21 mouse cellular contexts compared by ENCODE assay signal in genomic region chr7:51657152-51657551, GRCm38 (mm10). TPM values are rescaled to one million over a fixed set of nuclear protein-coding genes. Genes with fewer than 3 reads are reported as not detected.
DNase-seq lines count a peak whose midpoint lies in the region; ATAC-seq lines count a peak whose summit lies in the region.
"Had no signal": no experiment of that assay in that cellular context is flagged by ENCODE, and none has a peak within 500 bp of the region (broad histone marks: within the 10 kb centered on the region; RNA-seq: fewer than 3 reads in every experiment).

No protein-coding gene starts in this region.

- H3K4me3 ChIP-seq in hindbrain, embryonic 15.5 days = no peak overlapping the region
- H3K4me3 ChIP-seq in hindbrain, embryonic 13.5 days = no peak overlapping the region
- no peak overlapping the region for H3K4me3 ChIP-seq in midbrain, embryonic 12.5 days
- H3K4me3 ChIP-seq in midbrain, embryonic 15.5 days = no peak overlapping the region
- no peak overlapping the region for H3K4me3 ChIP-seq in midbrain, embryonic 13.5 days (replicated peaks)
- no peak overlapping the region for H3K4me3 ChIP-seq in midbrain, embryonic 10.5 days

- H3K36me3 ChIP-seq in hindbrain, embryonic 15.5 days = peaks cover 3% of the 10 kb centered on the region; the same call in 1 of the 2 replicates
- H3K36me3 ChIP-seq in hindbrain, embryonic 13.5 days = peaks cover 5% of the 10 kb centered on the region
- peaks cover 3% of the 10 kb centered on the region; the same call in 1 of the 2 replicates for H3K36me3 ChIP-seq in midbrain, embryonic 12.5 days
- H3K36me3 ChIP-seq in midbrain, embryonic 15.5 days (replicated peaks) = peaks cover 2% of the 10 kb centered on the region
- peaks cover 15% of the 10 kb centered on the region; the same call in 1 of the 2 replicates for H3K36me3 ChIP-seq in midbrain, embryonic 13.5 days
- no peaks in the 10 kb centered on the region for H3K36me3 ChIP-seq in midbrain, embryonic 10.5 days
- H3K36me3 ChIP-seq: G1E had no signal

- H3K4me1 ChIP-seq in hindbrain, embryonic 15.5 days (replicated peaks) = no peaks in the 10 kb centered on the region
- H3K4me1 ChIP-seq in hindbrain, embryonic 13.5 days (replicated peaks) = no peaks in the 10 kb centered on the region
- no peaks in the 10 kb centered on the region for H3K4me1 ChIP-seq in midbrain, embryonic 12.5 days
- 0 out of 2 replicates have a peak, but pooled peaks cover 3% of the 10 kb centered on the region for H3K4me1 ChIP-seq in midbrain, embryonic 15.5 days
- H3K4me1 ChIP-seq in midbrain, embryonic 13.5 days (replicated peaks) = peaks cover 4% of the 10 kb centered on the region; the same call in 1 of the 2 replicates
- no peaks in the 10 kb centered on the region for H3K4me1 ChIP-seq in midbrain, embryonic 10.5 days

- H3K27ac ChIP-seq in hindbrain, embryonic 15.5 days (replicated peaks) = no peak overlapping the region
- H3K27ac ChIP-seq in hindbrain, embryonic 13.5 days = no peak overlapping the region
- H3K27ac ChIP-seq in midbrain, embryonic 12.5 days (replicated peaks) = no peak overlapping the region
- H3K27ac ChIP-seq in midbrain, embryonic 15.5 days = no peak overlapping the region
- H3K27ac ChIP-seq in midbrain, embryonic 13.5 days = no peak overlapping the region
- no peak overlapping the region for H3K27ac ChIP-seq in midbrain, embryonic 10.5 days (replicated peaks)

- no peaks in the 10 kb centered on the region for H3K9me3 ChIP-seq in hindbrain, embryonic 15.5 days
- no peaks in the 10 kb centered on the region for H3K9me3 ChIP-seq in hindbrain, embryonic 13.5 days
- H3K9me3 ChIP-seq in midbrain, embryonic 12.5 days = no peaks in the 10 kb centered on the region
- H3K9me3 ChIP-seq in midbrain, embryonic 15.5 days = no peaks in the 10 kb centered on the region
- no peaks in the 10 kb centered on the region for H3K9me3 ChIP-seq in midbrain, embryonic 13.5 days
- H3K9me3 ChIP-seq in midbrain, embryonic 10.5 days (replicated peaks) = no peaks in the 10 kb centered on the region
- H3K9me3 ChIP-seq: G1E had no signal

- H3K27me3 ChIP-seq in hindbrain, embryonic 15.5 days = no peaks in the 10 kb centered on the region
- no peaks in the 10 kb centered on the region for H3K27me3 ChIP-seq in hindbrain, embryonic 13.5 days
- H3K27me3 ChIP-seq in midbrain, embryonic 12.5 days = no peaks in the 10 kb centered on the region
- no peaks in the 10 kb centered on the region for H3K27me3 ChIP-seq in midbrain, embryonic 15.5 days (replicated peaks)
- no peaks in the 10 kb centered on the region for H3K27me3 ChIP-seq in midbrain, embryonic 13.5 days
- H3K27me3 ChIP-seq in midbrain, embryonic 10.5 days (ENCODE audit: low read depth, poor library complexity, severe bottlenecking) = no peaks in the 10 kb centered on the region
- H3K27me3 ChIP-seq: CH12.LX, Patski had no signal

- DNase-seq in midbrain, embryonic 10.5 days (ENCODE audit: low spot score) = no peak
- DNase-seq: adrenal gland, adult 2 months; adrenal gland, adult 8-10 months; adrenal gland, postnatal 10 days; adrenal gland, postnatal 14 days; adrenal gland, postnatal 25 days; adrenal gland, postnatal 36 days; B cell, adult 2 months; cerebellum, adult 11 months; cerebellum, adult 11-12 months; cerebellum, adult 18-20 months had no signal

- no peak overlapping the region for H3K4me2 ChIP-seq in hindbrain, embryonic 15.5 days
- no peak overlapping the region for H3K4me2 ChIP-seq in hindbrain, embryonic 13.5 days
- no peak overlapping the region for H3K4me2 ChIP-seq in midbrain, embryonic 12.5 days (replicated peaks)
- H3K4me2 ChIP-seq in midbrain, embryonic 15.5 days = no peak overlapping the region
- no peak overlapping the region for H3K4me2 ChIP-seq in midbrain, embryonic 13.5 days (replicated peaks)

- H3K9ac ChIP-seq in hindbrain, embryonic 15.5 days = no peak overlapping the region
- no peak overlapping the region for H3K9ac ChIP-seq in hindbrain, embryonic 13.5 days
- no peak overlapping the region for H3K9ac ChIP-seq in midbrain, embryonic 12.5 days (replicated peaks)
- H3K9ac ChIP-seq in midbrain, embryonic 15.5 days = no peak overlapping the region
- no peak overlapping the region for H3K9ac ChIP-seq in midbrain, embryonic 13.5 days (replicated peaks)

- ATAC-seq in hindbrain, embryonic 15.5 days (ENCODE audit: low FRiP score, low read depth) = peak; percentile 38; the same call in 1 of the 2 replicates
- no peak for ATAC-seq in hindbrain, embryonic 13.5 days (ENCODE audit: low FRiP score)
- ATAC-seq in midbrain, embryonic 12.5 days (ENCODE audit: low FRiP score, low read depth) = peak; percentile 73; the same call in 1 of the 2 replicates
- ATAC-seq in midbrain, embryonic 15.5 days (replicated peaks) = no peak; the same call in 1 of the 2 replicates
- ATAC-seq in midbrain, embryonic 13.5 days = peak; percentile 76
- ATAC-seq: activated CD4-positive, CD25-positive, alpha-beta regulatory T cell, adult 4 months; CD4-positive, CD25-positive, alpha-beta regulatory T cell, adult 4 months; Patski had no signal

- 81% methylated on average over 3 of the region's 3 CpGs for WGBS in hindbrain, embryonic 15.5 days
- WGBS in hindbrain, embryonic 13.5 days = 76% methylated on average over 3 of the region's 3 CpGs
- WGBS in midbrain, embryonic 12.5 days = 79% methylated on average over 3 of the region's 3 CpGs
- 75% methylated on average over 3 of the region's 3 CpGs for WGBS in midbrain, embryonic 15.5 days
- 71% methylated on average over 3 of the region's 3 CpGs for WGBS in midbrain, embryonic 13.5 days
- WGBS in midbrain, embryonic 10.5 days = 76% methylated on average over 3 of the region's 3 CpGs

RNA-seq across cellular contexts. Expression of gene Slc17a6, which starts 35.3 kb away (rescaled TPM):
- polyA plus RNA-seq in hindbrain, embryonic 15.5 days (2015; fragmentation: Nextera tagmentation; extraction: Ambion mirVana) = 97.5 and 105 TPM in 2 replicates
- 78.6 and 80.9 TPM in 2 replicates for polyA plus RNA-seq in hindbrain, embryonic 13.5 days (2015; fragmentation: Nextera tagmentation; extraction: Ambion mirVana)
- polyA plus RNA-seq in midbrain, embryonic 12.5 days (2016; fragmentation: Nextera tagmentation; extraction: Ambion mirVana) = 52.6 and 59.0 TPM in 2 replicates
- polyA plus RNA-seq in midbrain, embryonic 15.5 days (2015; fragmentation: Nextera tagmentation; extraction: Ambion mirVana) = 114 and 116 TPM in 2 replicates
- 76.8 and 92.2 TPM in 2 replicates for polyA plus RNA-seq in midbrain, embryonic 13.5 days (2015; fragmentation: Nextera tagmentation; extraction: Ambion mirVana)
- 6.6 and 15.8 TPM in 2 replicates for polyA plus RNA-seq in midbrain, embryonic 10.5 days (2016; fragmentation: Nextera tagmentation; extraction: Ambion mirVana)
- polyA plus RNA-seq: activated CD4-positive, CD25-positive, alpha-beta regulatory T cell, adult 4 months; adrenal gland, adult 2 months; CD4-positive, CD25-positive, alpha-beta regulatory T cell, adult 4 months; G1E; Patski had no signal

Comparison
In these comparisons a context has a peak if more than half of its experiments do, and no peak if none do; other contexts are left out.
1. ATAC-seq: peak in hindbrain, embryonic 15.5 days (single experiment), midbrain, embryonic 12.5 days (single experiment) and midbrain, embryonic 13.5 days (single experiment); none in hindbrain, embryonic 13.5 days (single experiment) and midbrain, embryonic 15.5 days (single experiment).